Mouse (Mus musculus) cortical plate, adult 2 months (tissue): ENCODE results near the gene Rpl23a.

Experiments
- CTCF ChIP-seq: fragments of 200-500 bp; IDR thresholded peaks from 2 replicates; pipeline ENCODE4 v1.5.1; 2011; ENCODE audit warnings: mild to moderate bottlenecking, control low read depth, low read length; ENCODE audit not compliant: insufficient read depth; ENCODE audit errors: extremely low read depth
- POLR2A ChIP-seq: fragments of 200-500 bp; IDR thresholded peaks from 2 replicates; pipeline ENCODE4 v1.6.1; 2011; ENCODE audit warnings: mild to moderate bottlenecking, low read length, control low read depth; ENCODE audit not compliant: insufficient read depth; ENCODE audit errors: extremely low read depth

GRCm38 (mm10) chr11:78152299-78153231 is 30.8 kb downstream of the Rpl23a start:
- no peak for TF ChIP-seq POLR2A
- TF ChIP-seq CTCF, result no peak
